ENCODE assay signal across 27 mouse cellular contexts in the genomic region with DNA sequence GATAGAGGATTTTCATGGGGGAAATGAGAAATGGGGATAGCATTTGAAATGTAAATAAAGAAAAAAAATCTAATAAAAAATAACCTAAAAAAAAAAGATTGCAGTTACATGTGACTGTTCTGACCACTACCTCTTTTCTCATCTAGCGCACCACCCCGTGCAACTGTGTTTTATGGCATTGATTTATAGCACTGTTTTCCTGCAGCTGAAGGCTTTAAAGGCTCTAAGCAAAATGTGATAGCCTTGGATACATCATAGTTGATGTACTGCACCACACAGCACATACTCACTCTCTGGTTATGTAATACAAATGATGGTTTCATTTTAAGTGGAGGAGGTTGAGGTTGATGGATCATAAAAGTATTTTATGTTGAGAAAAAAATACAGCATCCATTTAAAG.
"Had no signal": no experiment of that assay in that cellular context is flagged by ENCODE, and none has a peak within 500 bp of the region (broad histone marks: within the 10 kb centered on the region; RNA-seq: fewer than 3 reads in every experiment).

No protein-coding gene starts in this region.

- H3K4me3 ChIP-seq: gastrocnemius, adult 2 months; heart, adult 2 months; heart, embryonic 13.5 days; heart, embryonic 15.5 days; hindbrain, embryonic 10.5 days; hindbrain, embryonic 12.5 days; intestine, embryonic 15.5 days; layer of hippocampus, adult 2 months; left cerebral cortex, adult 2 months; limb, embryonic 10.5 days; limb, embryonic 12.5 days had no signal

- H3K9ac ChIP-seq: heart, embryonic 13.5 days; heart, embryonic 15.5 days; hindbrain, embryonic 12.5 days; hindbrain, embryonic 14.5 days; intestine, embryonic 15.5 days; limb, embryonic 12.5 days had no signal

- H3K4me2 ChIP-seq: heart, embryonic 11.5 days; heart, embryonic 13.5 days; heart, embryonic 15.5 days; hindbrain, embryonic 12.5 days; hindbrain, embryonic 14.5 days; intestine, embryonic 15.5 days; limb, embryonic 12.5 days; liver, embryonic 11.5 days had no signal

- DNase-seq: gastrocnemius, adult 2 months; gastrocnemius, postnatal 10 days; gastrocnemius, postnatal 25 days; heart, adult 2 months; heart, postnatal 14 days; heart, postnatal 36 days; kidney, adult 18-20 months; kidney, adult 8-10 months; kidney, postnatal 10 days; kidney, postnatal 25 days; kidney, postnatal 4 days; liver had no signal

- H3K4me1 ChIP-seq: heart, embryonic 15.5 days; hindbrain, embryonic 10.5 days; hindbrain, embryonic 12.5 days; intestine, embryonic 15.5 days; limb, embryonic 10.5 days; limb, embryonic 12.5 days had no signal

- H3K9me3 ChIP-seq: heart, embryonic 13.5 days; heart, embryonic 15.5 days; hindbrain, embryonic 10.5 days; hindbrain, embryonic 12.5 days; intestine, embryonic 15.5 days; limb, embryonic 10.5 days; limb, embryonic 12.5 days had no signal

- H3K27ac ChIP-seq: gastrocnemius, adult 2 months; heart, adult 2 months; heart, embryonic 13.5 days; heart, embryonic 15.5 days; hindbrain, embryonic 10.5 days; hindbrain, embryonic 12.5 days; hindbrain, embryonic 14.5 days; intestine, embryonic 15.5 days; layer of hippocampus, adult 2 months; left cerebral cortex, adult 2 months; limb, embryonic 10.5 days; limb, embryonic 12.5 days had no signal

- ATAC-seq: hindbrain, embryonic 16.5 days; inflammation-experienced regulatory T-cells, adult 6 months; intestine, embryonic 15.5 days; intestine, postnatal 0 days had no signal

- H3K27me3 ChIP-seq: heart, embryonic 13.5 days; heart, embryonic 15.5 days; hindbrain, embryonic 12.5 days; intestine, embryonic 15.5 days; limb, embryonic 12.5 days had no signal

- H3K36me3 ChIP-seq: heart, embryonic 13.5 days; heart, embryonic 15.5 days; hindbrain, embryonic 10.5 days; hindbrain, embryonic 12.5 days; intestine, embryonic 15.5 days; limb, embryonic 10.5 days; limb, embryonic 12.5 days had no signal
